Comparison of ENCODE assay signal across 8 mouse cellular contexts in genomic region chr12:17750500-17750899, GRCm38 (mm10). TPM values are rescaled to one million over a fixed set of nuclear protein-coding genes. Genes with fewer than 3 reads are reported as not detected.
DNase-seq lines count a peak whose midpoint lies in the region; ATAC-seq and TF ChIP-seq lines count a peak whose summit lies in the region.

No protein-coding gene starts in this region.

- TF ChIP-seq CTCF in lung, postnatal 0 days (IDR thresholded peaks at IDR 0.05) = no peak

- 0 out of 2 replicates have a peak, but pooled peaks have one; percentile 18 for ATAC-seq in lung, postnatal 0 days

- WGBS in lung, postnatal 0 days = 26% methylated on average over 4 of the region's 4 CpGs

- H3K9ac ChIP-seq in lung, postnatal 0 days (replicated peaks; ENCODE audit: low read depth) = no peak overlapping the region

- peak; percentile 37 for DNase-seq in left cerebral cortex, postnatal 4 days
- no peak for DNase-seq in left cerebral cortex, adult 8-10 months (ENCODE audit: low spot score in 2 of 2)
- peak; percentile 34 for DNase-seq in adrenal gland, postnatal 25 days
- DNase-seq in heart, postnatal 10 days = peak; percentile 54 to 55
- peak; percentile 50 for DNase-seq in lung, postnatal 0 days (ENCODE audit: low spot score)
- no peak for DNase-seq in frontal cortex, postnatal 25 days (ENCODE audit: low spot score in 2 of 2)
- DNase-seq in cerebellum, adult 11 months = no peak
- DNase-seq in c-Kit-positive CD71-positive TER-119-positive erythroid progenitor cells, embryonic 14.5 days (ENCODE audit: low spot score) = no peak

- H3K4me1 ChIP-seq in lung, postnatal 0 days (ENCODE audit: insufficient read depth, low read depth, low read length) = peaks cover 51% of the 10 kb centered on the region; the same call in 1 of the 2 replicates

- intact Hi-C loops in left cerebral cortex, postnatal 4 days (cut with DNase I) = no loop called here
- intact Hi-C loops in heart, postnatal 10 days (cut with DNase I) = no loop called here

- H3K4me3 ChIP-seq in lung, postnatal 0 days (ENCODE audit: low read depth, low read length) = no peak overlapping the region

- no peaks in the 10 kb centered on the region for H3K9me3 ChIP-seq in lung, postnatal 0 days (ENCODE audit: low read length)

- no peak for TF ChIP-seq EP300 in lung, postnatal 0 days (IDR thresholded peaks at IDR 0.05)

- H3K36me3 ChIP-seq in lung, postnatal 0 days (ENCODE audit: insufficient read depth, low read length) = no peaks in the 10 kb centered on the region

- no peak overlapping the region for H3K4me2 ChIP-seq in lung, postnatal 0 days (replicated peaks; ENCODE audit: low read depth, low read length)

- no peaks in the 10 kb centered on the region for H3K27me3 ChIP-seq in lung, postnatal 0 days (replicated peaks; ENCODE audit: insufficient read depth, low read length)

- H3K27ac ChIP-seq in lung, postnatal 0 days (ENCODE audit: low read length) = peak overlapping the region; percentile 73

RNA-seq across cellular contexts. Expression of gene Hpcal1, which starts 59.8 kb away (rescaled TPM):
- 10 to 100 TPM; 28.7 to 49.3 TPM for total RNA-seq in left cerebral cortex, postnatal 4 days (2021)
- total RNA-seq in left cerebral cortex, adult 8-10 months (2022) = 10 to 100 TPM; 64.4 to 81.1 (median 79.0) TPM
- 14.4 and 17.2 TPM in 2 replicates for total RNA-seq in adrenal gland, postnatal 25 days (2021)
- total RNA-seq in heart, postnatal 10 days (2021) = 10 to 100 TPM; 22.7 to 31.7 TPM
- 127 and 145 TPM in 2 replicates for polyA plus RNA-seq in lung, postnatal 0 days (2015; fragmentation: Nextera tagmentation; extraction: Ambion mirVana)

Comparison
In these comparisons a context has a peak if more than half of its experiments do, and no peak if none do; other contexts are left out.
1. DNase-seq: peak in left cerebral cortex, postnatal 4 days (single experiment), adrenal gland, postnatal 25 days (single experiment), heart, postnatal 10 days (2 of 2) and lung, postnatal 0 days (single experiment); none in left cerebral cortex, adult 8-10 months (0 of 2), frontal cortex, postnatal 25 days (0 of 2), cerebellum, adult 11 months (single experiment) and c-Kit-positive CD71-positive TER-119-positive erythroid progenitor cells, embryonic 14.5 days (single experiment).